Mouse (Mus musculus) adrenal gland, adult (tissue): ENCODE measurements around the gene Mesd.
A peak's percentile ranks its signal among the peaks of the same experiment; 100 is the strongest.

Experiments
- DNase-seq, 2 experiments: peaks; one replicate each; pipeline ENCODE4 v3.0.0; 2022 to 2023; ENCODE audit warnings: low spot score in 1 of 2; ENCODE audit not compliant: inconsistent age in 2 of 2

The Mesd gene

DNA sequence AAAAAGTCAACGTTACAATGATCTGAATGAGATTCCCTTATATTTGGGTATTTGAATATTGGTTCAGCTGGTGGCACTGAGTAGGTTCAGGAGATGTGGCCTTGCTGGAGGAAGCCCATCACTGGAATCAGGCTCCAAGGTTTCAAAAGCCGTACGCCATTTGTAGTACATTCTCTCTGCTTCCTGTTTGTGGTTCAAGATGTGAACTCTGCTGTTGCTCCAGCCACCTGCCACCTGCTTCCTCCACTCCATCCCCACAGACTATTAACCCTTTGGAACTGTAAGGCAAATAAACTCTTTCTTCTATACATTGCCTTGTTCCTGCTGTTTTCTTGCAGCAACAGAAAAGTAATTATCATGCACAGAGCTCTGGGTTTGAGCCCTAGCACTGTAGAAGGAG is 27.6 kb downstream of the Mesd start:
- DNase-seq: no peak

DNA sequence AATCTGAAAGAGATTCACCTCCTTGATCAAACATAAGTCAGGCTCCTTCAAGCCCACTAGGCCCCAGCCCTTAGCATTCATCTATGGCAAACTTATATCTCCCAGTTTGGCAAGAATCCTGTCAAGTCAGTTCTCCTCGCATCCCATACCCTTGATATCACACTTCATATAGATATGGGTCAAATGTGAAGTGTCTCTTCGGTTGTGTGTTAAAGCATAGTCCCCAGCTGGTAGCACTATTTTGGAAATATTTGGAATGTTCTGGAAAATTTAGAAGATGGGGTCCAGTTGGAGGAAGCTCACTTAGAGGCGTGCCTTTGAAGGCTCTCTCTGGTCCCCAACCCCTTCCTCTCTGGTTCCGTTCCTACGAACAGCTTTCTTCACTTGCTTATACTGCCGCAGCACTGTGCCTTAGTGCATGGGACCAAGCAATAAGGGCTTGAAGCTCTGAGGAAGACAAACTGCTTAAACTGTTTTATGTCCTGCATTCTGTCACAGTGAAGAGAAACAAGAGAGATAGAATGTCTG is 29.2 kb downstream of the Mesd start:
- no peak for DNase-seq

DNA sequence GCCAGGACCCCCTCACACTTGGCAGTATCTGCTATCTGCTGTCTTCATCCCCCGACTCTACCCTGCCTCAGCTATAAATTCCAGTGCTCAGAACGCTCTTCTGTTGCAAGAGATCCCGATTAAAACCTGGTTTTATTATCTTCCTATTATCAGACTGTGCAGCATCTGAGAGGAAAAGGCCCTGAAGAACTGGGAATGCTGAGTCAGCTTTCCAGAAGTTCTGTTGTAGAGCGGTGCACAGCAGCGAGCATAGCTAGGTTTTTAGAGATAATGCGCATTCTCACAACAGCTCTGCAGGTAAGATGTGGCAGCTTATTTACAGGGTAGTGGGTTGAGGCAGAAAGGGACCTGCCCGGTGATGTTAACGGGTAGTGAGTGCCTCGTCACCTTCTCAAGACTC is 29.7 kb downstream of the Mesd start:
- DNase-seq: no peak

DNA sequence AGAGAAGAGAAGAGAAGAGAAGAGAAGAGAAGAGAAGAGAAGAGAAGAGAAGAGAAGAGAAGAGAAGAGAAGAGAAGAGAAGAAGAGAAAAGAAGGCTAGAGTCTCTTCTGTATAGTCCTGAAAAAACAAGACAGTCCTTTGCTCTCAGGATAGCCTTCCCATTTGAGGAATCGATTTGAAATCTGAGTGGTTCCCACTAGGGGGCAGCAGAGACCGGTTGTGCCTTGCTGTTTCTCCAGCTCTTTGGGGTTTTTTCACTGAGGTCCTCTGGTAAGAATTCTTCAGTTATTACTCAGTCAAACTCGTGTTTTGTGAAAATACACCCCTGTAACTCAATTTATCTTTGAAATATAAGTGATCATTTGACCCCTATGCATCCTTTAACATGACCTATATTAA is 30.3 kb downstream of the Mesd start:
- DNase-seq: peak; percentile 78 to 94

DNA sequence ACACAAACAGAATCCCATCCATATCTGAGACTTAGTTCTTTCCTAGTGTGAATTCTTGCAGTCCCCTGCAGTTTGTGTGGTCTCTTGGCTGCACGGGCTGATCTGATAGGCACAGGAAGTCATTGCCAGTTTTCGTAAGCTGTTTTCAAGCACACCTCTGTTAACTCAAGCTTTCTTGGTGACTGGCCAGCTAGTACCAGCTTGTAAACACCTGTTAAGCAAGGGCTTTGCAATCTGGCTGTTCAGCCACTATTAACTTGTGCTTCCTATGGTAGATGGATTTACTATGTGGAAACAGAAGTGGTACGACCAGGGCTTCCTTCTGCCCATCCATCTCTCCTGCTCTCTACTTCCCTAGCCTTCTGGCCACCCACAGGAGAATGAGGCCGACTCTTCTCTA is 36.0 kb downstream of the Mesd start:
- DNase-seq: no peak

DNA sequence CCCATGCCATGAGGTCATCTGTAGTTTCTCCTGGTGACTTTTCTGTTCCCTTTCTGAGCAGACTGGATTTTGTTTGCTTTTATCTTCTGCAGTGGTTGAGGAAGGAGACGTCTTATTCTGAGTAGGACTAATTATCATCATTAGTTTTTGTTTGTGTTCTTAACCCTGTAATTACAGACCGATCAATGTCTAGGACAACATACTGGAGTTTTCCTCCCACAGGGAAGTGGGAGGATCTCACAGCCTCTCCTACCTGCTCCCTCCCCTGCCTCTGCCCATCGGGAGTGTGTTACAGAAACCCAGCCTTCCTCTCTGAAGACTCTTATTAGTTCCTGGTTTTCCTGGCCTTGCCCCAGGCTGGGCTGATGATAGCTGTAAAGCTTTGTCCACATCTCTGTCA is 37.4 kb downstream of the Mesd start:
- no peak for DNase-seq

DNA sequence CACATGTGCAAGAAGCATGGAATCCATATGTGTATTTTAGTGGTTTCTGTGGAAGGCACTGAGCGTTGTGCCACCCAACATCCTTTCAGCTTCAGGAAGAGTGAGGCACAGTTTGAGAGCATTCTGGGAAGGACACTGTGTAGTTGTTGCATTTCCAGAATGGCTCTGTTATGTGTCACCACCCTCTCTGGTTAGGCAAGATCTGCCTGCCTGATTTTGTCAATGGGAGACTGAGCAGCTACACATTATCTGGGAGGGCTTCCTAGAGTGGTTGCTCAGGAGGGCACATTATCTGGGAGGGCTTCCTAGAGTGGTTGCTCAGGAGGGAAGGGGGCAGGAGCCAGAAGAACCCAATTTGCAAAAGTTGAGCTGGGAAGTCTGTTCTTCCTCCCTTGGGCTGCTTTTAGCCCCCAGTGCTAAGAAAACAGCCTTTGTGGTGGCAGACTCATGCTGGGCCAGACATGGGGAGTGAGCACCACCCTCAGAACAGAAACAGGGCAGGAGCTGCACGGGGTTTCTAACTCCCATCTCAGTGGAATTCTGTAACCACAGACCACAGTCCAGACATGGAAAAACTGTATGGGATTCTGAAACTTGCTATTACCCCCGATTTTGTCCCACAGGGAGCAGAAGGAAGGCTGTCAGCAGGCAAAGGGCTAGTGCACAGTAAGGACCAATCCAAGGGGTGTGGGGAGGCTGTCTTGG is 54.9 kb downstream of the Mesd start:
- peak in 1 of 2 experiments; percentile 48 for DNase-seq

DNA sequence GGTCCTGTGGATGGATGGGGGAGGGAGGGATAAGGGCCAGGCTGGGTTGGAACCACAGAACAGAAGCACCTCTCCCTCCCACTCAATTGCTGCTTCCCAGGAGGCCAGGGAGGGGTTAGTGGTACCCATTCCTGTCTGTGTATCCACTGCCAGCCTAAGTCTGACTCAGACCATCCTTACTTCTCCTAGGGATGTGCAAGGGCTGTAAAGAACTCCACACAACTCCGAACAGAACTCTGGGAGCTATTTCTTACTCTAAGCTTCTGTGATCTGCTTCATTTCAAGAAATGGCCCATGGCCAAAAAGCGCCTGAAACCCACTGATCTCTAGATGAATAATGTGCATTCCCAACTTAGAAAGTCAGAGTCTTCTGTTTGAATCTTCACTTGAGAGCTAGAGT is 55.9 kb downstream of the Mesd start:
- no peak for DNase-seq

DNA sequence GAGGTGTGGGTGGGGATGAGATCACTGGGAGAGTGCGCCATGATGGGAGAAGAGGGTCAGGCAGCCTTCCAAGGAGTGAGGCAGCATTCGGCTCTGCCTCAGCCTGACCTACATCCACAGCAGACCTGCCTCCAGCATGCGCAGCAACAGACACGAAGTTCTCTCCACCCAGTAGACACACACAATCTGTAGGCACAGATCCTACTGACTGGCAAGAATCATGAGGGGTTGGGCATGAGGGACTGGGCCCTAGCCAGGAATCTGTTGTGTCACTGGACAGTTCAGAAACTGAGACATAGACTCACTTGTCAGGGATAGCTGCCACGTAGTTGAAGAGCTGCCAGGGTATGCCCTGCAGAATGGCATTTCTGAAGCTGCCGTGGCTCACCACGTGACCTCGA is 57.4 kb downstream of the Mesd start:
- DNase-seq: peak; percentile 54 to 87

DNA sequence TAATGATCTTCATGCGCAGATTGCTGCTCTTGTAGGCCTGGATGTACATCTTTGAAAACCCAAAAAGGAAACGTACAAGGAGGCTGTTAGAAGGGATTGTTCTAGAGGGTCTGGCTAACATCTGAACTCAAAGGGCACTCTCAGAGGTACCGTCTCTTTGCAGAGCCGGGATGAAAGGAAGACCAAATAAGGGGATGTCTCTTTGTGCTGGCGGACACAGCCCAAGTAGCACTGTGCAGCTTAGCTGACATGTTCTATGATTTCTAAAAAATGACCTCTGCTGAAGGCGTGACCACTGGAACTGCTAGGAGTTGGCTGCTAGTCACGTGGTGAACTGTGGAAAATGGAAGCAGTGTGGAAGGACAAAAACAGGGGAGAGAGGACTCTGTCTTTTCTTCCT is 64.5 kb downstream of the Mesd start:
- DNase-seq: no peak

DNA sequence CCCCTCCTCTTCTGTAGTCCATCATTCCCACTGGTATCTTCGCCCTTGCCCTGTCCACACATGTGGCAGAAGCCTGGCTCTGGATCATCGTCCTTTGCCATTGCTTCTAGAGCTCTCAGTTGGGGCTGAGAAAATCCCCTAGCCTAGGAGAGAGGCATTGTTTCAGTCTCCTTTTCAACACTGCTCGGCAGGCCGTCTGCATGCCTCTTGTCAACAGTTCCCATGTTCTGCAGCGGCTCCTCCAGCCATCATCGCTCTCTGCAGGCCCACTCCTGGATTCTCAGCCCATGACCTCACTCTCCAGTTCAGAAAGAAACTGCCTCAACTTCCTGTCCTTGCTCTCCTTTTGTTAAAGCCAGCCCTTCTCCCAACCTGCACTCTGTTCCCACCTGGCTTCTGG is 65.4 kb downstream of the Mesd start:
- no peak for DNase-seq
